Mouse (Mus musculus): ENCODE measurements around the gene Rnf17. TPM values are rescaled to one million over a fixed set of nuclear protein-coding genes. Genes with fewer than 3 reads are reported as not detected.

Rnf17 gene
- polyA plus RNA-seq, 1 experiment from 2014 or later, result 1.2 TPM

DNA sequence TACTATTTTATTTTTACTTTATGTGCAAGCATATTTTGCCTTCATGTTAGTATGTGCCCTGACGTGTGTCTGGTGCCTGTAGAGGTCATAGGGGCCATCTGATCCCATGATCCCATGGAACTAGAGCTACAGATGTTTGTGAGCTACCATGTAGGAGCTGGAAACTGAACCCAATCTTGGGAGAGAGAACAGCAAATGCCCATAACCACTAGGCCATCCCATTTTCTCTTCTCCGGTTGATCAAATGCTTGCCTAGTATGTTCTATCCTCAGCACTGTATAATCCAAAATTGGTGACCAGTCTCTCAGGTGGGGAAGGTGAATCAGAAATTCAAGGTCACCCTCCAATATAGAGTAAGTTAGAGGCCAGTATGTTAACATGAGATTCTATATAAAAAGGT, 170.2 kb downstream of the Rnf17 start:
- WGBS, result 56% methylated on average over 2 of the region's 2 CpGs
- H3K9ac ChIP-seq, result no peak overlapping the region
- 0 out of 2 replicates have a peak overlapping the region, but pooled peaks have one; percentile 79 for H3K4me2 ChIP-seq
- H3K9me3 ChIP-seq, result no peaks in the 10 kb centered on the region
- no peaks in the 10 kb centered on the region for H3K27me3 ChIP-seq (replicated peaks)
- H3K36me3 ChIP-seq, result no peaks in the 10 kb centered on the region
- H3K4me3 ChIP-seq (replicated peaks), result 0 out of 2 replicates have a peak overlapping the region, but pooled peaks have one; percentile 88
- H3K4me1 ChIP-seq, result no peaks in the 10 kb centered on the region
- ATAC-seq (ENCODE audit: insufficient read depth, low FRiP score, low read depth), result no peak
- H3K27ac ChIP-seq, result no peak overlapping the region

Other genes with a start within 250 kb of the Rnf17 start
- not detected in 2 replicates for gene Gzmg, start 243.0 kb upstream of the Rnf17 start, polyA plus RNA-seq (2015; fragmentation: Nextera tagmentation; extraction: Ambion mirVana)
- gene Gzmn, start 228.0 kb upstream of the Rnf17 start, polyA plus RNA-seq (2015; fragmentation: Nextera tagmentation; extraction: Ambion mirVana), result not detected in 2 replicates
- not detected in 2 replicates for gene Gzmf, start 191.2 kb upstream of the Rnf17 start, polyA plus RNA-seq (2015; fragmentation: Nextera tagmentation; extraction: Ambion mirVana)
- gene Gzmc, start 167.9 kb upstream of the Rnf17 start, polyA plus RNA-seq (2015; fragmentation: Nextera tagmentation; extraction: Ambion mirVana), result not detected in 2 replicates
- 1.0 and 1.7 TPM in 2 replicates for gene Gzmb, start 140.3 kb upstream of the Rnf17 start, polyA plus RNA-seq (2015; fragmentation: Nextera tagmentation; extraction: Ambion mirVana)
- gene Atp12a, start 37.5 kb upstream of the Rnf17 start, polyA plus RNA-seq (2015; fragmentation: Nextera tagmentation; extraction: Ambion mirVana), result 0.03 and 0.12 TPM in 2 replicates
- gene Cenpj, start 172.8 kb downstream of the Rnf17 start, polyA plus RNA-seq (2015; fragmentation: Nextera tagmentation; extraction: Ambion mirVana), result 7.2 and 9.3 TPM in 2 replicates
- gene Parp4, start 173.0 kb downstream of the Rnf17 start, polyA plus RNA-seq (2015; fragmentation: Nextera tagmentation; extraction: Ambion mirVana), result 6.5 TPM in 2 replicates